ENCODE assay signal across 20 mouse cellular contexts in genomic region chr7:89666361-89666760, GRCm38 (mm10). TPM values are rescaled to one million over a fixed set of nuclear protein-coding genes. Genes with fewer than 3 reads are reported as not detected.
"Had no signal": no experiment of that assay in that cellular context is flagged by ENCODE, and none has a peak within 500 bp of the region (broad histone marks: within the 10 kb centered on the region; RNA-seq: fewer than 3 reads in every experiment).

No protein-coding gene starts in this region.

- ATAC-seq: intestine, postnatal 0 days; liver, postnatal 0 days; lung, postnatal 0 days; midbrain, embryonic 15.5 days had no signal

- DNase-seq: kidney, adult 2 months; kidney, postnatal 10 days; kidney, postnatal 36 days; left cerebral cortex, postnatal 4 days; liver, postnatal 0 days; lung, embryonic 14.5 days; thymus, postnatal 36 days had no signal

- H3K27ac ChIP-seq: kidney, embryonic 15.5 days; limb, embryonic 12.5 days; limb, embryonic 15.5 days; liver, embryonic 14.5 days; macrophage; midbrain, embryonic 12.5 days; midbrain, embryonic 15.5 days; neural tube, embryonic 12.5 days; neural tube, embryonic 15.5 days; stomach, postnatal 0 days had no signal

- H3K4me3 ChIP-seq: kidney, embryonic 15.5 days; limb, embryonic 12.5 days; limb, embryonic 15.5 days; midbrain, embryonic 12.5 days; midbrain, embryonic 15.5 days; neural tube, embryonic 12.5 days; neural tube, embryonic 15.5 days had no signal

RNA-seq across cellular contexts. Expression of gene Me3, which starts 34.2 kb away (rescaled TPM):
- total RNA-seq: megakaryocyte, adult 5-6 weeks had no signal
